Mouse (Mus musculus) neural tube, embryonic 14.5 days (tissue): ENCODE data around the gene Gm10840. TPM values are rescaled to one million over a fixed set of nuclear protein-coding genes. Genes with fewer than 3 reads are reported as not detected.
A peak's percentile ranks its signal among the peaks of the same experiment; 100 is the strongest.
"Not testable (repeated sequence)": the region's sequence is repeated elsewhere in the genome, so short reads cannot be mapped to it uniquely, and the experiment has no call there.

ENCODE experiments used
- ATAC-seq: fragments of 200-750 bp; cut with Nextera tagmentation; 2 replicates; pipeline ENCODE4 v1.8.0; 2017; ENCODE audit warnings: low read depth, mild to moderate bottlenecking, moderate TSS enrichment, moderate library complexity
- H3K27ac ChIP-seq: fragments of 300-500 bp; sonication (generic); 2 replicates; pipeline ENCODE4 v1.5.1; 2014; ENCODE audit warnings: low read depth, mild to moderate bottlenecking, control low read depth, low read length, moderate library complexity, mixed read lengths
- H3K27me3 ChIP-seq: fragments of 300-500 bp; sonication (generic); 2 replicates; pipeline ENCODE4 v1.6.1; 2014; ENCODE audit warnings: low read length; ENCODE audit not compliant: control insufficient read depth, insufficient read depth
- H3K36me3 ChIP-seq: fragments of 300-500 bp; sonication (generic); 2 replicates; pipeline ENCODE4 v1.6.1; 2014; ENCODE audit warnings: low read length, mixed read lengths; ENCODE audit not compliant: control insufficient read depth, insufficient read depth
- H3K4me1 ChIP-seq: fragments of 300-500 bp; sonication (generic); 2 replicates; pipeline ENCODE4 v1.6.1; 2014; ENCODE audit warnings: low read length; ENCODE audit not compliant: control insufficient read depth, insufficient read depth
- H3K4me2 ChIP-seq: fragments of 300-500 bp; sonication (generic); 2 replicates; pipeline ENCODE4 v1.6.1; 2014; ENCODE audit warnings: mild to moderate bottlenecking, low read depth, low read length, control low read depth
- H3K4me3 ChIP-seq: fragments of 300-500 bp; sonication (generic); 2 replicates; pipeline ENCODE4 v1.5.1; 2014; ENCODE audit warnings: low read depth, low read length, control low read depth, mixed read lengths
- H3K9ac ChIP-seq: fragments of 300-500 bp; sonication (generic); replicated peaks from 2 replicates; pipeline ENCODE4 v1.6.1; 2014; ENCODE audit warnings: low read depth, mild to moderate bottlenecking, control low read depth, low read length, mixed read lengths
- H3K9me3 ChIP-seq: fragments of 300-500 bp; sonication (generic); 2 replicates; pipeline ENCODE4 v1.6.1; 2016; ENCODE audit warnings: low read length; ENCODE audit not compliant: control insufficient read depth
- WGBS: fragments of 180-500 bp; shearing (Covaris S2); extraction: QIAGEN DNeasy Blood & Tissue Kit; methylation state at CpG from one replicate; pipeline ENCODE4 v1.1.7; 2014; 5-methylcytosine and 5-hydroxymethylcytosine counted together
- polyA plus RNA-seq: library from polyadenylated mRNA; unstranded; fragments of >200 nt; fragmentation: Nextera tagmentation; extraction: Ambion mirVana; gene quantifications from 2 replicates; pipeline ENCODE4 v1.2.1, GENCODE M21; 2014

Gm10840 gene
- 0.88 TPM in 1 of 2 replicates, not detected in the other for polyA plus RNA-seq

- Histone ChIP-seq H3K36me3 (peaks cover 22% of the 10 kb centered on the region), H3K4me3 (peak within 1 kb of the TSS; percentile 79), H3K9me3 (no peaks in the 10 kb centered on the region), H3K27me3 (no peaks in the 10 kb centered on the region), H3K9ac (peak within 1 kb of the TSS; percentile 97), H3K27ac (peak within 1 kb of the TSS; percentile 97), H3K4me1 (peaks cover 24% of the 10 kb centered on the region), H3K4me2 (peak within 1 kb of the TSS; percentile 94)
- 23% methylated on average over 22 of the region's 22 CpGs for WGBS
- ATAC-seq: peak; percentile 32; the same call in 1 of the 2 replicates
Observed at GRCm38 (mm10) chr11:106160841-106161721, at the start of gene Gm10840, which contains the start of gene Limd2. Gene Gm10840 (plus strand): TSS chr11:106160850. Gene Limd2 (minus strand): TSS chr11:106160860.

DNA sequence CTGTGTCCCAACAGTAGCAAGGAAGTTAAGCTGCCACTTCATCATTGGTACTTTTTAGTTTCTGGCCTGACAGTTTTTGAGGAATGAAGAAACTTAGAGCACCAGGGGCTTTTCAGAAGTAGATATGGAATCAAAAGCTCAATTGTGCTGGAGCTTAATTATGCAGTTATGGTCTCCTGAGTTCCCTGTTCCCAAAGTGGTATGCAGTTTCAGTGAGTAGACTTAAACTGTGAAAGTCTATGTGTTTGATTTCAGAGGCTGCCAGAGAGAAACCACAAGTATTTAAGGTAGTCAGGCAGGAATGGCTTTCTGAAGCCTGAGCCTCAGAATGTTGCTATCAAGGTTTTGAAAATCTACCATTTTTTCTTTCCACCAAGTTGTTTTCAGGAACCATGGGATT is 49.0 kb upstream of the Gm10840 start:
- Histone ChIP-seq H3K27ac (no peak overlapping the region), H3K4me1 (no peaks in the 10 kb centered on the region), H3K36me3 (peaks cover 7% of the 10 kb centered on the region), H3K27me3 (no peaks in the 10 kb centered on the region), H3K9me3 (no peaks in the 10 kb centered on the region), H3K4me3 (no peak overlapping the region), H3K9ac (no peak overlapping the region), H3K4me2 (no peak overlapping the region)
- ATAC-seq: no peak

- no peaks in the 10 kb centered on the region for H3K27me3 ChIP-seq
- peaks cover 30% of the 10 kb centered on the region; the same call in 1 of the 2 replicates for H3K36me3 ChIP-seq
- ATAC-seq: no peak
- H3K9ac ChIP-seq: no peak overlapping the region
- no peaks in the 10 kb centered on the region for H3K9me3 ChIP-seq
- no peak overlapping the region for H3K4me2 ChIP-seq
- H3K27ac ChIP-seq: no peak overlapping the region
- no peak overlapping the region for H3K4me3 ChIP-seq
- 97% methylated on average over 5 of the region's 5 CpGs for WGBS
- no peaks in the 10 kb centered on the region for H3K4me1 ChIP-seq
Observed at GRCm38 (mm10) chr11:106122221-106122620, 38.4 kb upstream of the Gm10840 start.

GRCm38 (mm10) chr11:106122736-106123135 is 37.9 kb upstream of the Gm10840 start:
- WGBS: 88% methylated on average over 3 of the region's 3 CpGs
- ATAC-seq: no peak
- peaks cover 28% of the 10 kb centered on the region; the same call in 1 of the 2 replicates for H3K36me3 ChIP-seq

DNA sequence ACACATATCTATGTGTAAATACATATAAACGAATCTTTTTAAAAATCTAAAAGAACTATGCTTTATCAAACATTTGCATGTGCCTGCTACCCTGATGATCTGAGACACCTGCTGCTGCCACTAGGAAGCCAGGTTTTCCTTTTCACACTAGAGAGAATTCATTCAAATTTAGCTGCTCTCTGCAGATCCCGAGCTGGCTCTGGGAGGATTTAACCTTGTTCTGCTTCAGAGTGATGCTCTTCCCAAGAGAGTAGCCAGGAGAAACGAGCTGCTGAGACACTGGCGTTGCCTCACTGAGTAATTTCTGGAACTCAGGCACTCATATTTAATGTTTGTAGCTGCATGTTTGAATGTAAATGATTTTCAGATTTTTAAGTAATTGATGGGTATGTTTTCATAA is 35.9 kb upstream of the Gm10840 start:
- Histone ChIP-seq H3K4me1 (no peaks in the 10 kb centered on the region), H3K9me3 (no peaks in the 10 kb centered on the region), H3K9ac (no peak overlapping the region), H3K27me3 (no peaks in the 10 kb centered on the region), H3K36me3 (peaks cover 19% of the 10 kb centered on the region; the same call in 1 of the 2 replicates), H3K4me2 (no peak overlapping the region), H3K27ac (no peak overlapping the region), H3K4me3 (no peak overlapping the region)
- 77% methylated on average over 4 of the region's 4 CpGs for whole genome bisulfite sequencing
- no peak for ATAC-seq

More at GRCm38 (mm10) chr11:106122736-106123135, 37.9 kb upstream of the Gm10840 start:
- Histone ChIP-seq H3K9me3 (no peaks in the 10 kb centered on the region), H3K4me1 (no peaks in the 10 kb centered on the region), H3K4me3 (no peak overlapping the region), H3K27ac (no peak overlapping the region), H3K4me2 (no peak overlapping the region), H3K9ac (no peak overlapping the region), H3K27me3 (no peaks in the 10 kb centered on the region)

- Histone ChIP-seq H3K4me2 (no peak overlapping the region), H3K27ac (no peak overlapping the region), H3K27me3 (no peaks in the 10 kb centered on the region), H3K36me3 (peaks cover 22% of the 10 kb centered on the region; the same call in 1 of the 2 replicates), H3K4me1 (no peaks in the 10 kb centered on the region), H3K4me3 (no peak overlapping the region), H3K9ac (no peak overlapping the region), H3K9me3 (no peaks in the 10 kb centered on the region)
- WGBS: 78% methylated on average over 1 of the region's 1 CpGs
- ATAC-seq: no peak
Observed at GRCm38 (mm10) chr11:106125827-106126226, 34.8 kb upstream of the Gm10840 start.

DNA sequence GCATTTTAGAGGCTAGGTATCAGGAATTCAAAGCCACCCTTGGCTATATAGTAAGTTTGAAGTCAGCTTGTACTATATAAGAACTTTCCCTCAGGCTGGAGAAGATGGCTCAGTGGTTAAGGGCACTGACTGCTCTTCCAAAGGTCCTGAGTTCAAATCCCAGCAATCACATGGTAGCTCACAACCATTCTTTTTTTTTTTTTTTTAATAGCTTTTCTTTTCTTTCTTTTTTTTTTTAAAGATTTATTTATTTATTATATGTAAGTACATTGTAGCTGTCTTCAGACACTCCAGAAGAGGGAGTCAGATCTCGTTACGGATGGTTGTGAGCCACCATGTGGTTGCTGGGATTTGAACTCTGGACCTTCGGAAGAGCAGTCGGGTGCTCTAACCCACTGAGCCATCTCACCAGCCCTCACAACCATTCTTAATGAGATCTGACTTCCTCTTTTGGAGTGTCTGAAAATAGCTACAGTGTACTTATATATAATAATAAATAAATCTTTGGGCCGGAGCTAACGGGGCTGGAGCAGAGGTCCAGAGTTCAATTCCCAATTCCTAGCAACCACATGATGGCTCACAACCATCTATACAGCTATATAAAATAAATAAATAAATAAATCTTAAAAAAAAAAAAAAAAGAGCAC is 33.8 kb upstream of the Gm10840 start:
- 99% methylated on average over 4 of the region's 6 CpGs for WGBS
- not testable (repeated sequence) for H3K4me2 ChIP-seq, H3K27me3 ChIP-seq, H3K4me3 ChIP-seq, H3K9ac ChIP-seq, ATAC-seq, H3K9me3 ChIP-seq, H3K27ac ChIP-seq, H3K4me1 ChIP-seq
- peaks cover 22% of the 10 kb centered on the region; the same call in 1 of the 2 replicates for H3K36me3 ChIP-seq

- Histone ChIP-seq H3K4me3 (no peak overlapping the region), H3K9ac (no peak overlapping the region)
- WGBS: 97% methylated on average over 1 of the region's 1 CpGs
Observed at GRCm38 (mm10) chr11:106129477-106129876, 31.2 kb upstream of the Gm10840 start.

DNA sequence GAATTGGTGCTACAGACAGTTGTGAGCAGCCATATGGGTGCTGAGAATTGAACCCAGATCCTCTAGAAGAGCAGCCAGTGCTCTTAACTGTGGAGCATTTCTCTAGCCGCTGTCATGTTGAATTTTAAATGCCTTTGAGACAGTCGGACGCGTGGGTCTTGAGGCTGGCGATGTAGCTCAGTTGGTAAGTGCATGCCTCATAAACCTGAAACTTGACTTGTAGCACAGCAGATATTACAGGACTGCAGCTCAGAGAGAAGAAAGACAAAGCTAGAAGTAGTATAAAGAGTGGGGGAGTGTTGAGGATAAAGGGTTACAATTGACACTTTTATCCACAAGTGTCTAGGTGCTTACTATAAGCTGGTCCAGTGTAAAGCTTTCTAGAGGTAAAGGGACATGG is 28.1 kb upstream of the Gm10840 start:
- no peak for ATAC-seq
- Histone ChIP-seq H3K27me3 (no peaks in the 10 kb centered on the region), H3K9me3 (no peaks in the 10 kb centered on the region), H3K4me1 (peaks cover 5% of the 10 kb centered on the region; the same call in 1 of the 2 replicates), H3K4me3 (no peak overlapping the region), H3K36me3 (peaks cover 8% of the 10 kb centered on the region; the same call in 1 of the 2 replicates), H3K27ac (no peak overlapping the region), H3K9ac (no peak overlapping the region), H3K4me2 (no peak overlapping the region)
- WGBS: 83% methylated on average over 5 of the region's 5 CpGs

More at GRCm38 (mm10) chr11:106129477-106129876, 31.2 kb upstream of the Gm10840 start:
- Histone ChIP-seq H3K4me1 (no peaks in the 10 kb centered on the region; the same call in 1 of the 2 replicates), H3K27ac (no peak overlapping the region), H3K27me3 (no peaks in the 10 kb centered on the region), H3K4me2 (no peak overlapping the region), H3K36me3 (peaks cover 11% of the 10 kb centered on the region; the same call in 1 of the 2 replicates), H3K9me3 (no peaks in the 10 kb centered on the region)
- ATAC-seq: no peak
